Mouse (Mus musculus) ES-Bruce4 (cell line): ENCODE measurements around the gene Furin.

Source experiments
- CTCF ChIP-seq: IDR thresholded peaks from one replicate; pipeline ENCODE4 v1.8.1; 2011; ENCODE audit warnings: low read depth, low read length
- EP300 ChIP-seq: IDR thresholded peaks from 2 replicates; pipeline ENCODE4 v1.6.1; 2011; ENCODE audit warnings: low read depth, low read length; ENCODE audit not compliant: insufficient read depth

GRCm38 (mm10) chr7:80400099-80400498 is 5.1 kb downstream of the Furin start:
- TF ChIP-seq EP300 (no peak), CTCF (no peak)
